Mouse (Mus musculus) CD4-positive helper T cell, adult 2 months (primary cell): ENCODE data around the gene Dmrt1.
A peak's percentile ranks its signal among the peaks of the same experiment; 100 is the strongest.

Source experiments
- DNase-seq: peaks from one replicate; pipeline ENCODE4 v3.0.0-alpha.2; 2012; ENCODE audit warnings: low read depth, missing footprints, low spot score

The Dmrt1 gene

GRCm38 (mm10) chr19:25569778-25570177 is 64.4 kb downstream of the Dmrt1 start:
- DNase-seq, result no peak

DNA sequence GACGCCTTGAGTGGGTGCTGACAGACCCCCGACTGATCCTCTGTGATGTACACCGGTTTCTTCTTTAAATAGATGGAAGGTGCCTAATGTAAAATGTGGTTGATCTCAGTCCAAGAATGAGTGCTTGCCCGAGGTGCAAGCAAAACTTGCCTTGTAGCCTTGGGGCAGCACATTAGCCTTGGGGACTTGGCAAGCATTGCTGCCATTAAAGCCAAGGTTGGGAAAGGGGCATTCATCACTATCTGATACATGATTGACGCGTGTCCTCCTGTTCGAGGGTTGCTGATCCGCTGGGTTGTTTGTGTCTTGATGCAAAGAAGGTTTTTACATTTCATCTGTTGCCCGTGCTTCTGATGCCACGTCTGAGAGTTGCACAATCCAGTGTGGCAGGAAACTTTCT is 69.0 kb downstream of the Dmrt1 start:
- DNase-seq, result no peak

- no peak for DNase-seq
Observed at GRCm38 (mm10) chr19:25574981-25575814, 69.8 kb downstream of the Dmrt1 start.

GRCm38 (mm10) chr19:25578358-25578757 is 72.9 kb downstream of the Dmrt1 start:
- DNase-seq, result no peak

DNA sequence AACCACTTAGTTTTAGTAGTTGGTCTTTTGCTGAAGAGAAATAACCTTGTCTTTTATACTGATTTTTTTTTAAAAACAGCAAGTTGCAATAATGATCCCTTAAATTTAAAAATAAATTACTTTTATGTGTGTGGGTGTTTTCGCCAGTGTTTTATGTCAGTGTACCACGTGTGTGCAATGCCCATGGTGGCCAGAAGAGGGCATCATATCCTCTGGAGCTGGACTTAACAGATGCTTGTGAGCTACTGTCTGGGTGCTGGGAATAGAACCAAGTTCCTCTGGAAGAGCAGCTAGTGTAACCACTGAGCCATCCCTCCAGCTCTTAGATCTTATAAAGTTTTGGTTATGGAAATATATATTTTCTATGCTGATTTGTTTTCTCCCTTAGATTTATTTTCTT is 74.0 kb downstream of the Dmrt1 start:
- no peak for DNase-seq

GRCm38 (mm10) chr19:25597717-25598232 is 92.4 kb downstream of the Dmrt1 start:
- no peak for DNase-seq

GRCm38 (mm10) chr19:25598626-25599025 is 93.2 kb downstream of the Dmrt1 start:
- no peak for DNase-seq

DNA sequence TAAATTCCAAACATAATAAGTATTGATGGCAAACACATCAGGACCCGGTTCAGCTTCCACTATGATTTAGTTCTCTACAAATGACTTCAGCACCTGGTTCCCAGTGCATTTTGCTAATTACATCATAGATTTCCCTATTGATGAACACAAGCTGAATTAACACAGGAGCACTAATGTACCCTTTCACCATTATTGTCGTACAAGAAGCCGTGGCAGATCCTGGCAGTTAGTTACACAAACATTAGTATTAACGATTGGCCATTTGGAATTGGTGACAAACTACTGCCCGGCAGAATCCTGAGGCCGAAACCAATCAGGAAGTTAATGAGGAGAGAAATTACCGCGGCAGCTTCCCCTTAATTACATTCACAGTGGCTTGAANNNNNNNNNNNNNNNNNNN is 96.5 kb downstream of the Dmrt1 start:
- no peak for DNase-seq

DNA sequence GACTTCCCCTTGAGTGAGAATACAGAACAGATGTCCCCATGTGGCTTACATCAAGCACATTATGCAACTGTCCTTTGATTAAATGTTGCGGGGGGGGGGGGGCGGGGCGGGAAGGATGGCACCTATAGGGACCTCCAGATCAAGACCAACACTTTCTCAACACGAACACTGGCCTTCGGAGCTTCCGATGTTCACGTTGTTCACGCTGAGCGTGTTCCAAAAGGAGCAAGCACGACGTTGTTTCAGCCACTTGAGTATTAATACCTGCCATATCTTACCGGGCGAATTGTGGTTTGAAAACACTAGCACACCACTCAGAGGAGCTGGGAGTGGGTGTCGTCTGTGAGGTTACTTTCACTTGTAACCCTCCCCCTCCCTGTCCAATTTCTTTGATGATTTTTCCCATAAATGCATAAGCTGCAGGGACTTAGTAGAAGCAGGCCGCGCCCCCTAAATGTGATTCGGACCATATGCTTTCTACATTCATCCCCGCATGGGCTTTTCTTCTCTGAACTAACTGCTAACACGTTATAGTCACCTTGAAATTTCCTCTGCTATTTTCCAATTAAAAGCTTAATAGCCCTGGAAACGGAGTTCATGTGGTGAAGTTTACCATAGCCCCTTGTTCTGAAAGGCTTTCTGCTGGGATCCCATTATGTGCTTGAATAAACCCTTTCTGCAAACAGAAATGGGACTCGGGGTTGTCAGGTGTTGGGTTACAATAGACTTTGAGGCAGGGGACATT is 102.2 kb downstream of the Dmrt1 start:
- no peak for DNase-seq

- no peak for DNase-seq
Observed at GRCm38 (mm10) chr19:25608206-25608580, 102.8 kb downstream of the Dmrt1 start.

GRCm38 (mm10) chr19:25608961-25609850 is 103.8 kb downstream of the Dmrt1 start:
- no peak for DNase-seq

DNA sequence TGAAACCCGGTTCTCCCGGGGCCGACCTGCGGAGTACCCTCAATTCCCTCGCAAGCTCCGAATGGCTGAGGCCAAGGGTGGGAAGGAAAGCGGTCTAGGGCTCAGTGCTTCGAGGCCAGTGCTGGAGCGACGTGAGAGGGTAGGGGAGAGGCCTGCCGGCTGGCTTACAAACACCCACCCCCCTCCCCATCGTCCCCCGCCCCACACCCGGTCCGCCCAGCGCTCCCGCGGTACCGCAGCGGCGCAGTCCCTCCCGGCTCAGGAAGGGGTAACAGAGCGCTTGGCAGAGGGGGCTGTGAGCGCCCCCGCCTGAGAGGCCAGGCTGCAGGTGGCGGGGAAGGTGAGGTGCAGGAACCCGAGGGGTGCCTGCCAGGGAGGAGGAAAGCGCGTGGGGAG is 104.6 kb downstream of the Dmrt1 start, which contains the start of gene Dmrt3:
Gene Dmrt3, plus strand, starts transcription at position 287 of the 396 bp plus-strand sequence.
- no peak for DNase-seq

- peak; percentile 6 for DNase-seq
Observed at GRCm38 (mm10) chr19:25610411-25611111, 105.1 kb downstream of the Dmrt1 start.

GRCm38 (mm10) chr19:25611116-25611515 is 105.7 kb downstream of the Dmrt1 start:
- no peak for DNase-seq

GRCm38 (mm10) chr19:25611876-25612805 is 106.7 kb downstream of the Dmrt1 start:
- no peak for DNase-seq

- DNase-seq, result no peak
Observed at GRCm38 (mm10) chr19:25612806-25613295, 107.4 kb downstream of the Dmrt1 start.

- no peak for DNase-seq
Observed at GRCm38 (mm10) chr19:25613476-25614300, 108.3 kb downstream of the Dmrt1 start.

- no peak for DNase-seq
Observed at GRCm38 (mm10) chr19:25615889-25616288, 110.5 kb downstream of the Dmrt1 start.
